Mouse (Mus musculus) heart, embryonic 11.5 days (tissue): ENCODE measurements around the gene Iqck. TPM values are rescaled to one million over a fixed set of nuclear protein-coding genes. Genes with fewer than 3 reads are reported as not detected.

Experiments used
- ATAC-seq: fragments of 200-750 bp; cut with Nextera tagmentation; replicated peaks from 2 replicates; pipeline ENCODE4 v1.8.0; 2017; ENCODE audit warnings: moderate library complexity; ENCODE audit not compliant: insufficient number of reproducible peaks, low FRiP score, low TSS enrichment
- H3K27ac ChIP-seq: fragments of 300-500 bp; sonication (generic); 2 replicates; pipeline ENCODE4 v1.5.1; 2014; ENCODE audit warnings: mild to moderate bottlenecking, low read depth, low read length
- H3K27me3 ChIP-seq: fragments of 300-500 bp; sonication (generic); 2 replicates; pipeline ENCODE4 v1.6.1; 2014; ENCODE audit warnings: mild to moderate bottlenecking, low read length, mixed read lengths; ENCODE audit not compliant: control insufficient read depth, insufficient read depth
- H3K36me3 ChIP-seq: fragments of 300-500 bp; sonication (generic); 2 replicates; pipeline ENCODE4 v1.6.1; 2014; ENCODE audit warnings: mild to moderate bottlenecking, low read length, moderate library complexity, mixed read lengths; ENCODE audit not compliant: control insufficient read depth, insufficient read depth
- H3K4me1 ChIP-seq: fragments of 300-500 bp; sonication (generic); 2 replicates; pipeline ENCODE4 v1.6.1; 2014; ENCODE audit warnings: low read length; ENCODE audit not compliant: control insufficient read depth, insufficient read depth
- H3K4me2 ChIP-seq: fragments of 300-500 bp; sonication (generic); 2 replicates; pipeline ENCODE4 v1.6.1; 2014; ENCODE audit warnings: mild to moderate bottlenecking, moderate library complexity
- H3K4me3 ChIP-seq: fragments of 300-500 bp; sonication (generic); 2 replicates; pipeline ENCODE4 v1.5.1; 2014; ENCODE audit warnings: low read depth, low read length
- H3K9ac ChIP-seq: fragments of 300-500 bp; sonication (generic); 2 replicates; pipeline ENCODE4 v1.6.1; 2014; ENCODE audit warnings: mild to moderate bottlenecking, low read depth, low read length, moderate library complexity
- H3K9me3 ChIP-seq: fragments of 300-500 bp; sonication (generic); replicated peaks from 2 replicates; pipeline ENCODE4 v1.6.1; 2016; ENCODE audit warnings: low read length; ENCODE audit not compliant: control insufficient read depth
- WGBS: fragments of 180-500 bp; shearing (Covaris S2); extraction: QIAGEN DNeasy Blood & Tissue Kit; methylation state at CpG from one replicate; pipeline ENCODE4 v1.1.7; 2014; ENCODE audit not compliant: insufficient replicate concordance; 5-methylcytosine and 5-hydroxymethylcytosine counted together
- polyA plus RNA-seq: library from polyadenylated mRNA; unstranded; fragments of >200 nt; fragmentation: Nextera tagmentation; extraction: Ambion mirVana; gene quantifications from 2 replicates; pipeline ENCODE4 v1.2.1, GENCODE M21; 2014

Iqck gene
- polyA plus RNA-seq, 1 experiment from 2014 or later, result 1.2 TPM

GRCm38 (mm10) chr7:118821356-118821755 is 34.2 kb upstream of the Iqck start:
- 58% methylated on average over 7 of the region's 7 CpGs for WGBS
- H3K4me1 ChIP-seq, result no peaks in the 10 kb centered on the region
- ATAC-seq, result no peak
- H3K9me3 ChIP-seq, result no peaks in the 10 kb centered on the region
- peaks cover 4% of the 10 kb centered on the region for H3K36me3 ChIP-seq
- no peaks in the 10 kb centered on the region for H3K27me3 ChIP-seq
- no peak overlapping the region for H3K9ac ChIP-seq
- no peak overlapping the region for H3K27ac ChIP-seq
- no peak overlapping the region for H3K4me3 ChIP-seq
- no peak overlapping the region for H3K4me2 ChIP-seq

GRCm38 (mm10) chr7:118821887-118822556 is 33.5 kb upstream of the Iqck start:
- H3K27me3 ChIP-seq, result no peaks in the 10 kb centered on the region
- no peak for ATAC-seq
- WGBS, result 78% methylated on average over 12 of the region's 12 CpGs
- no peaks in the 10 kb centered on the region for H3K9me3 ChIP-seq
- no peak overlapping the region for H3K9ac ChIP-seq
- no peak overlapping the region for H3K27ac ChIP-seq
- H3K4me2 ChIP-seq, result no peak overlapping the region
- H3K36me3 ChIP-seq, result peaks cover 3% of the 10 kb centered on the region; the same call in 1 of the 2 replicates
- no peak overlapping the region for H3K4me3 ChIP-seq
- no peaks in the 10 kb centered on the region for H3K4me1 ChIP-seq

- Histone ChIP-seq H3K27me3 (no peaks in the 10 kb centered on the region), H3K27ac (no peak overlapping the region), H3K4me1 (no peaks in the 10 kb centered on the region), H3K36me3 (no peaks in the 10 kb centered on the region), H3K4me3 (no peak overlapping the region), H3K9me3 (no peaks in the 10 kb centered on the region), H3K9ac (no peak overlapping the region), H3K4me2 (no peak overlapping the region)
- WGBS, result 75% methylated on average over 7 of the region's 7 CpGs
- no peak for ATAC-seq
Observed at GRCm38 (mm10) chr7:118824451-118824850, 31.1 kb upstream of the Iqck start.

GRCm38 (mm10) chr7:118827975-118828416 is 27.6 kb upstream of the Iqck start:
- H3K4me1 ChIP-seq, result no peaks in the 10 kb centered on the region
- H3K27ac ChIP-seq, result no peak overlapping the region
- no peaks in the 10 kb centered on the region for H3K27me3 ChIP-seq
- 76% methylated on average over 5 of the region's 5 CpGs for WGBS
- H3K9me3 ChIP-seq, result no peaks in the 10 kb centered on the region
- no peak overlapping the region for H3K4me3 ChIP-seq
- no peak overlapping the region for H3K4me2 ChIP-seq
- ATAC-seq, result no peak
- no peaks in the 10 kb centered on the region for H3K36me3 ChIP-seq
- no peak overlapping the region for H3K9ac ChIP-seq

- H3K4me2 ChIP-seq, result no peak overlapping the region
- 78% methylated on average over 5 of the region's 5 CpGs for WGBS
- H3K9me3 ChIP-seq, result no peaks in the 10 kb centered on the region
- H3K4me3 ChIP-seq, result no peak overlapping the region
- no peak for ATAC-seq
- H3K9ac ChIP-seq, result no peak overlapping the region
- H3K27ac ChIP-seq, result no peak overlapping the region
- peaks cover 18% of the 10 kb centered on the region for H3K36me3 ChIP-seq
- H3K27me3 ChIP-seq, result no peaks in the 10 kb centered on the region
- H3K4me1 ChIP-seq, result no peaks in the 10 kb centered on the region
Observed at GRCm38 (mm10) chr7:118837901-118838300, 17.7 kb upstream of the Iqck start.

- no peak overlapping the region for H3K4me2 ChIP-seq
- peaks cover 28% of the 10 kb centered on the region for H3K36me3 ChIP-seq
- H3K4me1 ChIP-seq, result no peaks in the 10 kb centered on the region
- no peaks in the 10 kb centered on the region for H3K27me3 ChIP-seq
- no peaks in the 10 kb centered on the region for H3K9me3 ChIP-seq
- no peak overlapping the region for H3K4me3 ChIP-seq
- no peak overlapping the region for H3K9ac ChIP-seq
- 71% methylated on average over 8 of the region's 8 CpGs for WGBS
- no peak overlapping the region for H3K27ac ChIP-seq
- ATAC-seq, result no peak
Observed at GRCm38 (mm10) chr7:118841030-118841745, 14.4 kb upstream of the Iqck start.

- Histone ChIP-seq H3K4me2 (no peak overlapping the region), H3K4me1 (no peaks in the 10 kb centered on the region), H3K36me3 (peaks cover 34% of the 10 kb centered on the region), H3K9ac (no peak overlapping the region), H3K27ac (no peak overlapping the region), H3K9me3 (no peaks in the 10 kb centered on the region), H3K4me3 (no peak overlapping the region), H3K27me3 (no peaks in the 10 kb centered on the region)
- no peak for ATAC-seq
- WGBS, result 48% methylated on average over 1 of the region's 1 CpGs
Observed at GRCm38 (mm10) chr7:118841796-118842195, 13.8 kb upstream of the Iqck start.

GRCm38 (mm10) chr7:118842938-118843337 is 12.6 kb upstream of the Iqck start:
- Histone ChIP-seq H3K4me2 (no peak overlapping the region), H3K9ac (no peak overlapping the region), H3K27ac (no peak overlapping the region), H3K36me3 (peaks cover 37% of the 10 kb centered on the region), H3K4me3 (no peak overlapping the region), H3K9me3 (no peaks in the 10 kb centered on the region), H3K27me3 (no peaks in the 10 kb centered on the region), H3K4me1 (no peaks in the 10 kb centered on the region)
- WGBS, result 78% methylated on average over 4 of the region's 4 CpGs
- no peak for ATAC-seq

- H3K27me3 ChIP-seq, result no peaks in the 10 kb centered on the region
- H3K36me3 ChIP-seq, result peaks cover 34% of the 10 kb centered on the region
- peaks cover 11% of the 10 kb centered on the region for H3K4me1 ChIP-seq
- no peaks in the 10 kb centered on the region for H3K9me3 ChIP-seq
- H3K4me3 ChIP-seq, result no peak overlapping the region
- H3K4me2 ChIP-seq, result no peak overlapping the region
- no peak overlapping the region for H3K27ac ChIP-seq
- no peak for ATAC-seq
- H3K9ac ChIP-seq, result no peak overlapping the region
- WGBS, result 68% methylated on average over 5 of the region's 5 CpGs
Observed at GRCm38 (mm10) chr7:118845141-118845540, 10.4 kb upstream of the Iqck start.
